Mouse (Mus musculus) myocyte (in vitro differentiated cells): ENCODE measurements around the gene Plxnd1. TPM values are rescaled to one million over a fixed set of nuclear protein-coding genes. Genes with fewer than 3 reads are reported as not detected.

ENCODE experiments used
- H3K27me3 ChIP-seq: one replicate; pipeline ENCODE4 v1.6.1; 2011; ENCODE audit not compliant: control insufficient read depth, insufficient read depth, insufficient read length
- H3K36me3 ChIP-seq: one replicate; pipeline ENCODE4 v1.6.1; 2011; ENCODE audit not compliant: control insufficient read depth, insufficient read depth
- H3K4me2 ChIP-seq: one replicate; pipeline ENCODE4 v1.6.1; 2011; ENCODE audit warnings: low read depth, control low read depth
- H3K4me3 ChIP-seq: one replicate; pipeline ENCODE4 v1.5.1; 2011; ENCODE audit warnings: mild to moderate bottlenecking, control low read depth, moderate library complexity
- H3K79me2 ChIP-seq: one replicate; pipeline ENCODE4 v1.6.1; 2011; ENCODE audit not compliant: control insufficient read depth, insufficient read depth
- H3ac ChIP-seq: one replicate; pipeline ENCODE4 v1.6.1; 2011; ENCODE audit not compliant: control insufficient read depth, insufficient read length
- CEBPB ChIP-seq: IDR thresholded peaks from 2 replicates; pipeline ENCODE4 v1.6.1; 2011; ENCODE audit warnings: mild to moderate bottlenecking, moderate library complexity; ENCODE audit not compliant: poor library complexity, insufficient read depth, severe bottlenecking
- E2F4 ChIP-seq: IDR thresholded peaks from one replicate; pipeline ENCODE4 v1.6.1; 2011; ENCODE audit warnings: mild to moderate bottlenecking, control low read depth, moderate library complexity; ENCODE audit not compliant: insufficient read depth
- MAX ChIP-seq: IDR thresholded peaks from one replicate; pipeline ENCODE4 v1.6.1; 2011; ENCODE audit warnings: low read depth, mild to moderate bottlenecking, control low read depth
- MYOD1 ChIP-seq, 3 experiments: IDR thresholded peaks; one replicate each; pipeline ENCODE4 v1.6.1; 2011; ENCODE audit warnings: control low read depth in 2 of 3, low read depth in 2 of 3, mild to moderate bottlenecking in 2 of 3, moderate library complexity in 1 of 3; ENCODE audit not compliant: insufficient read length in 2 of 3, control insufficient read depth in 1 of 3
- MYOG ChIP-seq, 3 experiments: IDR thresholded peaks; one replicate each; pipeline ENCODE4 v1.6.1; 2011; ENCODE audit warnings: control low read depth in 2 of 3, low read depth in 2 of 3, mild to moderate bottlenecking in 2 of 3; ENCODE audit not compliant: insufficient read length in 2 of 3, control insufficient read depth in 1 of 3, insufficient read depth in 1 of 3
- POLR2A ChIP-seq: IDR thresholded peaks from one replicate; pipeline ENCODE4 v1.6.1; 2011; ENCODE audit warnings: low read depth, mild to moderate bottlenecking, control low read depth, moderate library complexity; ENCODE audit not compliant: insufficient read length
- POLR2AphosphoS2 ChIP-seq: IDR thresholded peaks from one replicate; pipeline ENCODE4 v1.6.1; 2011; ENCODE audit warnings: low read depth, control low read depth; ENCODE audit not compliant: insufficient read length
- REST ChIP-seq: IDR thresholded peaks from one replicate; pipeline ENCODE4 v1.6.1; 2011; ENCODE audit warnings: mild to moderate bottlenecking, control low read depth, moderate library complexity; ENCODE audit not compliant: insufficient read depth, insufficient read length
- SRF ChIP-seq: IDR thresholded peaks from one replicate; pipeline ENCODE4 v1.6.1; 2011; ENCODE audit warnings: low read depth; ENCODE audit not compliant: control insufficient read depth, insufficient read length
- TCF12 ChIP-seq: IDR thresholded peaks from one replicate; pipeline ENCODE4 v1.6.1; 2011; ENCODE audit warnings: mild to moderate bottlenecking, control low read depth; ENCODE audit not compliant: poor library complexity, insufficient read depth, severe bottlenecking
- TCF3 ChIP-seq: IDR thresholded peaks from one replicate; pipeline ENCODE4 v1.6.1; 2011; ENCODE audit warnings: low read depth, control low read depth; ENCODE audit not compliant: insufficient read length
- USF1 ChIP-seq: IDR thresholded peaks from one replicate; pipeline ENCODE4 v1.6.1; 2011; ENCODE audit warnings: low read depth, mild to moderate bottlenecking, control low read depth, moderate library complexity
- polyA plus RNA-seq: library from polyadenylated mRNA; unstranded; fragments of >200 nt; fragmentation: generic; extraction: Trizol; gene quantifications from one replicate; pipeline ENCODE4 v1.2.1, GENCODE M21; 2012; ENCODE audit warnings: missing spikeins

Plxnd1 gene
- polyA plus RNA-seq, 1 experiment, result 39.4 TPM

- peaks cover 5% of the 10 kb centered on the region for H3K36me3 ChIP-seq
- TF ChIP-seq TCF12 (no peak), USF1 (no peak), MYOD1 (IDR thresholded peaks at IDR 0.05; ENCODE audit: control insufficient read depth in 1 of 3, insufficient read length in 2 of 3, low read depth in 2 of 3) (no peak), TCF3 (no peak)
- H3K27me3 ChIP-seq, result no peaks in the 10 kb centered on the region
- H3K4me3 ChIP-seq, result no peak overlapping the region
- H3K79me2 ChIP-seq, result no peaks in the 10 kb centered on the region
- no peak overlapping the region for H3K4me2 ChIP-seq
- H3ac ChIP-seq, result no peak overlapping the region
Measured at GRCm38 (mm10) chr6:115967291-115967880, 27.4 kb downstream of the Plxnd1 start.

DNA sequence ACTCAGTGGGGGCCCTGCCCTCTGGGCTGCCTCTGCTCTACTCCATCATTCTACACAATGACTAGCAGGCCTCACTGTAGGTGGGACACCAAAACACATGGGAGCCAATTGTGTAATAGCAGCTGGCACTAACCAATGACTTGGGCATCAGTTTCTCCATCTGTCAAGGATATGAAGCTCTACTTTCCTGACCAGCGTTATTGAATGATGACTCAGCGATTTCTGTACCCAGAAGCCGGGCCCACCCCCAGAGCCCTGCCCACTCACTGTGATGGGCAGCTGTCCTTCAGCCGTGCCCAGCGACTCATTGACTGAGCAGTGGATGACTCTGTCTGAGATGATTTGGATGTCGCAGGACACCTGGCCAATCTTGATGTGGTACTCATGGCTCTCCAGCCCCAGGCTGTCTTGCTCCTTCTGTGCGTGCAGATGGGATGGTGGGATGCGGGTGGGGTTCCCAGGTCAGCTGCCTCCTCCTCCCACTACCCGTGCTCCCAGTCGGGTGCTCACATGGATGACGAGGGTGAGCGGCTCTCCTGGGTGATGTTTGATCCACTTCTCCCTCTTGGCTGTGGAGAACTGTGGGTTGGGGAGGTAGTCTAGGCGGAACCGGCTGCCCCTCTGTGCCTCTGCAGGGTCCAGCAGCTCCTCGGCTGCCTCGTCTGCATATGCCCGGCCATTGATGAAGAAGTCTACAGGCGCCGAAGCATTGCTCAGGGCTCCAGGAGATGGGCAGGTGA is 28.4 kb downstream of the Plxnd1 start:
- H3ac ChIP-seq, result no peak overlapping the region
- H3K4me3 ChIP-seq, result no peak overlapping the region
- no peak for TF ChIP-seq POLR2A
- TF ChIP-seq SRF, result no peak
- no peak for TF ChIP-seq CEBPB
- TF ChIP-seq USF1, result no peak
- no peak for TF ChIP-seq TCF3
- no peak for TF ChIP-seq MYOD1 (IDR thresholded peaks at IDR 0.05; ENCODE audit: control insufficient read depth in 1 of 3, insufficient read length in 2 of 3, low read depth in 2 of 3)
- no peak for TF ChIP-seq MYOG (IDR thresholded peaks at IDR 0.05; ENCODE audit: control insufficient read depth in 1 of 3, insufficient read depth in 1 of 3, insufficient read length in 2 of 3, low read depth in 2 of 3)
- no peak for TF ChIP-seq REST
- TF ChIP-seq MAX, result no peak
- no peak for TF ChIP-seq TCF12
- no peak for TF ChIP-seq POLR2AphosphoS2
- TF ChIP-seq E2F4, result no peak
- H3K4me2 ChIP-seq, result no peak overlapping the region
- H3K36me3 ChIP-seq, result peaks cover 5% of the 10 kb centered on the region
- H3K79me2 ChIP-seq, result no peaks in the 10 kb centered on the region
- no peaks in the 10 kb centered on the region for H3K27me3 ChIP-seq

GRCm38 (mm10) chr6:115963656-115964055 is 31.1 kb downstream of the Plxnd1 start:
- Histone ChIP-seq H3K4me3 (no peak overlapping the region), H3K36me3 (peaks cover 5% of the 10 kb centered on the region), H3K4me2 (no peak overlapping the region), H3K27me3 (no peaks in the 10 kb centered on the region), H3ac (no peak overlapping the region), H3K79me2 (no peaks in the 10 kb centered on the region)
- TF ChIP-seq USF1 (no peak), MYOG (IDR thresholded peaks at IDR 0.05; ENCODE audit: control insufficient read depth in 1 of 3, insufficient read depth in 1 of 3, insufficient read length in 2 of 3, low read depth in 2 of 3) (no peak), TCF3 (no peak), E2F4 (no peak), SRF (no peak), MYOD1 (IDR thresholded peaks at IDR 0.05; ENCODE audit: control insufficient read depth in 1 of 3, insufficient read length in 2 of 3, low read depth in 2 of 3) (no peak), MAX (no peak), REST (no peak), TCF12 (no peak), CEBPB (no peak), POLR2A (no peak), POLR2AphosphoS2 (no peak)

DNA sequence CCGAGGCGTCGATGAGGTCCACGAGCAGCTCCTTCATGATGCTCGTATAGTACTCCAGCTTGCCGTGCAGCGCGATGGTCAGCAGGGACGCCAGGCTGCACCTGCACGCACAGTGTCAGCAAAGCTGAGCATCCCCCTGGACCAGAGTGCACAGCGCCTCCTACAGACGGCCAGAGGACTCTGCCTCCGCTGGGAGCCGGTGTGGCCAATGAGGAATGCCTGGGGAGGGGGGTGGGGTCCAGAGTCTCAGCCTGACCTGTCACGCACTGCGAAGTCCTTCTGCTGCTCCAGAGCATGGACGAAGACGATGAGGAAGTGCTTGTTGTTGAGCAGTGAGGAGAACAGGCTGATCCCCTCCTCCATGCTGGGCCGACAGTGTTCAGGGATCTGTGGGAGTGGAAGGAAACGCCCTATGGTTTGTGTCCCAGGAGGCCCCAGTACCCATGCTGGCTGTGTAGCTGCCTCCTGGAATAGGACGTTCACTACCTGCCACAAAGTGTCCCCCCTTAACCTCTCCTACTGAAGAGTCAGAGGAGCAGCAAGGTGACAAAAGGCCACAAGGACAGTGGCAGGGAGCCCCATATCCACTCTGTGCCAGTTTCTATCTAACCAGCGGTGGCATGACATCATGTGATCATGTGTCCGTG is 32.2 kb downstream of the Plxnd1 start:
- no peak overlapping the region for H3K4me3 ChIP-seq
- no peak overlapping the region for H3ac ChIP-seq
- H3K27me3 ChIP-seq, result no peaks in the 10 kb centered on the region
- no peak overlapping the region for H3K4me2 ChIP-seq
- H3K79me2 ChIP-seq, result no peaks in the 10 kb centered on the region
- peaks cover 5% of the 10 kb centered on the region for H3K36me3 ChIP-seq
- TF ChIP-seq REST (no peak), TCF12 (no peak), USF1 (no peak), CEBPB (no peak), POLR2A (no peak), MAX (no peak), POLR2AphosphoS2 (no peak), TCF3 (no peak), MYOG (IDR thresholded peaks at IDR 0.05; ENCODE audit: control insufficient read depth in 1 of 3, insufficient read depth in 1 of 3, insufficient read length in 2 of 3, low read depth in 2 of 3) (no peak), MYOD1 (IDR thresholded peaks at IDR 0.05; ENCODE audit: control insufficient read depth in 1 of 3, insufficient read length in 2 of 3, low read depth in 2 of 3) (no peak), SRF (no peak), E2F4 (no peak)
